Mouse (Mus musculus) embryonic facial prominence, embryonic 15.5 days (tissue): ENCODE measurements around the gene Abl2. TPM values are rescaled to one million over a fixed set of nuclear protein-coding genes. Genes with fewer than 3 reads are reported as not detected.

Experiments used
- ATAC-seq: fragments of 200-750 bp; cut with Nextera tagmentation; 2 replicates; pipeline ENCODE4 v1.8.0; 2017; ENCODE audit warnings: low read depth, moderate TSS enrichment; ENCODE audit not compliant: insufficient number of reproducible peaks, low FRiP score, low TSS enrichment
- H3K27ac ChIP-seq: fragments of 300-500 bp; sonication (generic); replicated peaks from 2 replicates; pipeline ENCODE4 v1.5.1; 2015; ENCODE audit warnings: mild to moderate bottlenecking, inconsistent platforms
- H3K27me3 ChIP-seq: fragments of 300-500 bp; sonication (generic); 2 replicates; pipeline ENCODE4 v1.6.1; 2015; ENCODE audit warnings: inconsistent platforms
- H3K36me3 ChIP-seq: fragments of 300-500 bp; sonication (generic); 2 replicates; pipeline ENCODE4 v1.6.1; 2015; ENCODE audit warnings: mild to moderate bottlenecking, inconsistent platforms
- H3K4me1 ChIP-seq: fragments of 300-500 bp; sonication (generic); 2 replicates; pipeline ENCODE4 v1.6.1; 2015; ENCODE audit warnings: inconsistent platforms
- H3K4me2 ChIP-seq: fragments of 300-500 bp; sonication (generic); replicated peaks from 2 replicates; pipeline ENCODE4 v1.6.1; 2015; ENCODE audit warnings: mild to moderate bottlenecking, inconsistent platforms
- H3K4me3 ChIP-seq: fragments of 300-500 bp; sonication (generic); replicated peaks from 2 replicates; pipeline ENCODE4 v1.5.1; 2015; ENCODE audit warnings: mild to moderate bottlenecking, inconsistent platforms
- H3K9ac ChIP-seq: fragments of 300-500 bp; sonication (generic); 2 replicates; pipeline ENCODE4 v1.6.1; 2015; ENCODE audit warnings: inconsistent platforms
- H3K9me3 ChIP-seq: fragments of 300-500 bp; sonication (generic); replicated peaks from 2 replicates; pipeline ENCODE4 v1.6.1; 2016; ENCODE audit warnings: inconsistent platforms
- WGBS: fragments of 180-500 bp; shearing (Covaris S2); methylation state at CpG from one replicate; pipeline ENCODE4 v1.1.7; 2015; 5-methylcytosine and 5-hydroxymethylcytosine counted together
- polyA plus RNA-seq: library from polyadenylated mRNA; unstranded; fragments of >200 nt; fragmentation: Nextera tagmentation; extraction: Ambion mirVana; gene quantifications from 2 replicates; pipeline ENCODE4 v1.2.1, GENCODE M21; 2015

Abl2 gene
- polyA plus RNA-seq, 1 experiment from 2014 or later, result 4.0 TPM

- Histone ChIP-seq H3K4me2 (no peak overlapping the region), H3K9me3 (no peaks in the 10 kb centered on the region), H3K4me3 (no peak overlapping the region), H3K9ac (no peak overlapping the region), H3K4me1 (peaks cover 32% of the 10 kb centered on the region), H3K36me3 (no peaks in the 10 kb centered on the region), H3K27me3 (no peaks in the 10 kb centered on the region), H3K27ac (no peak overlapping the region)
- WGBS, result 82% methylated on average over 1 of the region's 1 CpGs
- no peak for ATAC-seq
Observed at GRCm38 (mm10) chr1:156614710-156615109, 56.1 kb downstream of the Abl2 start.

GRCm38 (mm10) chr1:156615381-156616133, 57.0 kb downstream of the Abl2 start:
- Histone ChIP-seq H3K27ac (peak overlapping the region; percentile 72), H3K9ac (no peak overlapping the region)
- peak; percentile 66; the same call in 1 of the 2 replicates for ATAC-seq

DNA sequence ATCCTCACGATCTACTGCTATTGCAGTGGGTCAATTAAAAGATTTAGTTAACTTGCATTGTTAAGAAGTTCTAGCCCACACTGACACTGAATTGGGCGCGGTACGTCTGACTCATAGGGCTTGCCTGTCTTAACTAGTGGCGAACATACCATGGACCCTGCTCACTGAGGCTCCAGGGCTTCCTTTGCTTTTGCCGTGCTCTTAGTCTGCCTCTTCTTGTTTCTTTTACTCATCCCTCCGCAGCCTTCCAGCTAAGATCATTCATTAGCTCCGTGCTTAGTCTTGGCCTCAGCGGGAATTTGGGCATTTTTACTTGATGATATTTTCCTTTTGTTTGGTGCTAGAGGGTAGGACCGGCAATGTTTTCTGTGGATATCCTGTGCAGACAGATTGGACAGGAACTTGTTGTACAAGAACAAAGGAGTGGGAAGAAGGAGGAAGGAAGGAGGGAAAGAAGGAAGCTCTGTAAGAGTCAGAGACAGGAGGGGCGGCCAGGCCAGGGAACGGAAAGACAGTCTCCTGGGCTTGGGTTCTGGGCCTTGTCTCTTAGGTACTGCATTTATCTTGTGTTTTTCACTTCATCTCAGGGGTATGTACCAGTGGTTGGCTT, 58.5 kb downstream of the Abl2 start:
- H3K4me3 ChIP-seq, result 0 out of 2 replicates have a peak overlapping the region, but pooled peaks have one; percentile 8
- ATAC-seq, result no peak
- no peak overlapping the region for H3K9ac ChIP-seq
- H3K27ac ChIP-seq, result peak overlapping the region; percentile 72
- H3K36me3 ChIP-seq, result no peaks in the 10 kb centered on the region
- H3K4me2 ChIP-seq, result peak overlapping the region; percentile 8; the same call in 1 of the 2 replicates
- H3K27me3 ChIP-seq, result no peaks in the 10 kb centered on the region
- 32% methylated on average over 12 of the region's 12 CpGs for WGBS
- H3K9me3 ChIP-seq, result no peaks in the 10 kb centered on the region
- peaks cover 38% of the 10 kb centered on the region for H3K4me1 ChIP-seq

More at GRCm38 (mm10) chr1:156615381-156616133, 57.0 kb downstream of the Abl2 start:
- H3K36me3 ChIP-seq, result no peaks in the 10 kb centered on the region
- H3K4me2 ChIP-seq, result peak overlapping the region; percentile 37
- H3K27me3 ChIP-seq, result no peaks in the 10 kb centered on the region
- peaks cover 37% of the 10 kb centered on the region for H3K4me1 ChIP-seq
- H3K9me3 ChIP-seq, result no peaks in the 10 kb centered on the region
- 21% methylated on average over 13 of the region's 13 CpGs for WGBS
- H3K4me3 ChIP-seq, result peak overlapping the region; percentile 2; the same call in 1 of the 2 replicates

- no peak overlapping the region for H3K4me2 ChIP-seq
- WGBS, result 55% methylated on average over 4 of the region's 4 CpGs
- H3K9me3 ChIP-seq, result no peaks in the 10 kb centered on the region
- ATAC-seq, result no peak
- H3K4me3 ChIP-seq, result no peak overlapping the region
- 0 out of 2 replicates have a peak overlapping the region, but pooled peaks have one; percentile 72 for H3K27ac ChIP-seq
- no peak overlapping the region for H3K9ac ChIP-seq
- peaks cover 38% of the 10 kb centered on the region for H3K4me1 ChIP-seq
- H3K27me3 ChIP-seq, result no peaks in the 10 kb centered on the region
- H3K36me3 ChIP-seq, result 0 out of 2 replicates have a peak, but pooled peaks cover 4% of the 10 kb centered on the region
Observed at GRCm38 (mm10) chr1:156617811-156618210, 59.2 kb downstream of the Abl2 start.

GRCm38 (mm10) chr1:156620292-156620909, 61.8 kb downstream of the Abl2 start:
- peaks cover 23% of the 10 kb centered on the region for H3K4me1 ChIP-seq
- no peaks in the 10 kb centered on the region for H3K27me3 ChIP-seq
- H3K27ac ChIP-seq, result no peak overlapping the region
- H3K4me2 ChIP-seq, result no peak overlapping the region
- H3K9me3 ChIP-seq, result no peaks in the 10 kb centered on the region
- peaks cover 9% of the 10 kb centered on the region; the same call in 1 of the 2 replicates for H3K36me3 ChIP-seq
- 78% methylated on average over 4 of the region's 4 CpGs for WGBS
- no peak for ATAC-seq
- H3K4me3 ChIP-seq, result no peak overlapping the region
- no peak overlapping the region for H3K9ac ChIP-seq

DNA sequence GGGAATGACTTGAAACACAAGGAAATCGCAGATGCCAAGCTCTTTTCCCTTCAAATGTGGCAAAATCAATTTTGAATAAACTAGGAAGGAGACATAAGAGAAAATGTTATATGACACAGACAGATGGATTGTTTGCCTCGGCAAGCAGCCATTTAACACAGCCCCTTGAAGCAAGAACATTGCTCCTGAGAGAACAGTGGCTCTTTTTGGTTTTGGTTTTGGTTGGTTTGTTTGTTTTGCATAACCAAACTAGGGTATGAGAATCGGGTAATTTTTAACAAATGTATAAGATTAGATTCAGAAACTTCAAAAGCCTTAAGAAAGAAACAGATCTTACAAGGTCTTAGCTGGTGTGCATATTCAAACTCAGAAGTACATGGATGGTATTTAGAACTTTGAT, 62.4 kb downstream of the Abl2 start:
- Histone ChIP-seq H3K9me3 (no peaks in the 10 kb centered on the region), H3K4me3 (no peak overlapping the region), H3K36me3 (peaks cover 13% of the 10 kb centered on the region; the same call in 1 of the 2 replicates), H3K27me3 (no peaks in the 10 kb centered on the region), H3K4me1 (peaks cover 18% of the 10 kb centered on the region), H3K9ac (no peak overlapping the region), H3K27ac (no peak overlapping the region), H3K4me2 (no peak overlapping the region)
- ATAC-seq, result no peak
- WGBS, result 51% methylated on average over 3 of the region's 3 CpGs

DNA sequence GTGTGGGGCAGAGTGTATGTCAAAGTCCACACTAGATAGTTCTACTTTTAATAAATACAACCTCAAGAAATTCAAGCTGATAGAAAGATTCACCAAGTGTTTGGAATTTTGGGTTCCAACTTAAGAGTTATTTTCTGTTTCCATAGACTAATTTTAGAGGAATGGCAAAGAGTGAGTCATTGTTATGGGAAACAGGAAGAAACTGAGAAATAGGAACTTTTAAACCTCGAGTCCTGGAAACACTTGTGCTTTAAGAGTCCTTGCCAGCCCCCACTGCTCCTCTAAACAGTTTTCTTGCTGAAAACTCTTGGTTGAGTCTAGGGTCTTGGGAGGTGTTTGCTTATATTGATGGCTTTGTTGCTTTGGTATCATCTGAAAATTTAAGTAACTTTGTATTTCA, 65.6 kb downstream of the Abl2 start:
- 56% methylated on average over 1 of the region's 1 CpGs for WGBS
- Histone ChIP-seq H3K4me3 (no peak overlapping the region), H3K9ac (no peak overlapping the region), H3K4me1 (0 out of 2 replicates have a peak, but pooled peaks cover 6% of the 10 kb centered on the region), H3K9me3 (no peaks in the 10 kb centered on the region), H3K27me3 (no peaks in the 10 kb centered on the region), H3K4me2 (no peak overlapping the region), H3K27ac (no peak overlapping the region), H3K36me3 (peaks cover 16% of the 10 kb centered on the region; the same call in 1 of the 2 replicates)
- ATAC-seq, result no peak

DNA sequence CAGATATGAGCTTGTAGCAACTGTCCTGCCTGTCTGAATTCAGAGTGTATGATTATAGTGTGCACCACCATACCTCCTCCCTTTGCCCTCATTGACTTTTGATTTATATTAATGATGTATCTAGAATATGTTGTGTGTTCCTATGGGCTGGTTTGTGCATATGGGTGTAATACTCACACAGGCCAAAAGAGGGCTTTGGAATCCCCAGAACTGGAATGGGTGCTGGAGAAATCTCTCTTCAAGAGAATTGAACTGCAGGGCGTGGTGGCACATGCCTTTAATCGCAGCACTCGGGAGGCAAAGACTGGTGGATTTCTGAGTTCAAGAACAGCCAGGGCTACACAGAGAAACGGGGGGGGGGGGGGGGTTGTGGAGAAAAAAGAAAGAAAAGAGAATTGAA, 68.1 kb downstream of the Abl2 start:
- Histone ChIP-seq H3K36me3 (peaks cover 36% of the 10 kb centered on the region), H3K4me3 (no peak overlapping the region), H3K27ac (no peak overlapping the region), H3K9ac (no peak overlapping the region), H3K27me3 (no peaks in the 10 kb centered on the region), H3K4me2 (no peak overlapping the region), H3K9me3 (no peaks in the 10 kb centered on the region), H3K4me1 (no peaks in the 10 kb centered on the region)
- WGBS, result 73% methylated on average over 4 of the region's 4 CpGs
- ATAC-seq, result no peak

DNA sequence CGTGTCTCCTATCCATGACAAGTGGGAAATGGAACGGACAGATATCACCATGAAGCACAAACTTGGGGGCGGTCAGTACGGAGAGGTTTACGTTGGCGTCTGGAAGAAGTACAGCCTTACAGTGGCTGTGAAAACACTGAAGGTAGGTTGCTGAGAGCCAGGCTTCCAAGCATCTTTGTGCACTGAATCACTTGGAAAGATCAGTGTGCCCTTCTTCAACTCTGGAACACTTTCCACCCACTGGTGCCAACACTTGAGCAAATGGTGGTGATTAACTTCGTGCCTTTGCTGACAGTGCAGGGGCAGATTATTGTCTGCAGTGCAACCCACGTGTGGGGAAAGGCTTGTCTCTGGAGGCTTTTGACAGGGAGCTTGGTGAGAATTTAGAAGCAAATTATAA, 71.4 kb downstream of the Abl2 start:
- H3K27ac ChIP-seq, result no peak overlapping the region
- no peaks in the 10 kb centered on the region for H3K9me3 ChIP-seq
- H3K36me3 ChIP-seq, result peaks cover 51% of the 10 kb centered on the region
- ATAC-seq, result no peak
- no peaks in the 10 kb centered on the region for H3K4me1 ChIP-seq
- H3K4me3 ChIP-seq, result no peak overlapping the region
- H3K27me3 ChIP-seq, result no peaks in the 10 kb centered on the region
- H3K9ac ChIP-seq, result no peak overlapping the region
- no peak overlapping the region for H3K4me2 ChIP-seq
- WGBS, result 93% methylated on average over 8 of the region's 8 CpGs

DNA sequence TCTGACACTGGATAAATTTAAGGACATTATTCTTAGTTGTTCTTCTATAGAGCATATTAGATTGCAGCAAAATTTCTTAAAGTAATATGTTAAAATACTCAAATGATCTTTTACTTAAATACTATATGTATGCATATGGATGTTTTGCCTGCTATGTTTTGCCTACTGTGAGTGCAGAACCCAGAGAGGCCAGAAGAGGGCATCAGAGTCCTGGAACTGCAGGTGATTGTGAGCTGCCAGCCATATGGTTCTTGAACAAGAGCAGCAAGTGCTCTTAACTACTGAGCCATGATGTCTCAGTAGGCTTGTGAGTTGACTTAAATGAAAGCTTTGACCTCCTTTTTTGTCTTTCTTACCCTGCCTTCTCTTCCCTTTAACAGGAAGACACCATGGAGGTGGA, 72.4 kb downstream of the Abl2 start:
- Histone ChIP-seq H3K27ac (no peak overlapping the region), H3K4me3 (no peak overlapping the region), H3K36me3 (peaks cover 51% of the 10 kb centered on the region), H3K9ac (no peak overlapping the region), H3K4me1 (no peaks in the 10 kb centered on the region), H3K9me3 (no peaks in the 10 kb centered on the region), H3K27me3 (no peaks in the 10 kb centered on the region), H3K4me2 (no peak overlapping the region)
- no peak for ATAC-seq

GRCm38 (mm10) chr1:156633095-156633494, 74.5 kb downstream of the Abl2 start:
- H3K4me1 ChIP-seq, result no peaks in the 10 kb centered on the region
- peak; percentile 51; the same call in 1 of the 2 replicates for ATAC-seq
- no peaks in the 10 kb centered on the region for H3K27me3 ChIP-seq
- no peak overlapping the region for H3K9ac ChIP-seq
- no peak overlapping the region for H3K27ac ChIP-seq
- no peak overlapping the region for H3K4me3 ChIP-seq
- H3K36me3 ChIP-seq, result peaks cover 60% of the 10 kb centered on the region
- 76% methylated on average over 10 of the region's 10 CpGs for WGBS
- no peaks in the 10 kb centered on the region for H3K9me3 ChIP-seq
- no peak overlapping the region for H3K4me2 ChIP-seq
